ENCODE assay signal across 8 mouse cellular contexts in the genomic region with DNA sequence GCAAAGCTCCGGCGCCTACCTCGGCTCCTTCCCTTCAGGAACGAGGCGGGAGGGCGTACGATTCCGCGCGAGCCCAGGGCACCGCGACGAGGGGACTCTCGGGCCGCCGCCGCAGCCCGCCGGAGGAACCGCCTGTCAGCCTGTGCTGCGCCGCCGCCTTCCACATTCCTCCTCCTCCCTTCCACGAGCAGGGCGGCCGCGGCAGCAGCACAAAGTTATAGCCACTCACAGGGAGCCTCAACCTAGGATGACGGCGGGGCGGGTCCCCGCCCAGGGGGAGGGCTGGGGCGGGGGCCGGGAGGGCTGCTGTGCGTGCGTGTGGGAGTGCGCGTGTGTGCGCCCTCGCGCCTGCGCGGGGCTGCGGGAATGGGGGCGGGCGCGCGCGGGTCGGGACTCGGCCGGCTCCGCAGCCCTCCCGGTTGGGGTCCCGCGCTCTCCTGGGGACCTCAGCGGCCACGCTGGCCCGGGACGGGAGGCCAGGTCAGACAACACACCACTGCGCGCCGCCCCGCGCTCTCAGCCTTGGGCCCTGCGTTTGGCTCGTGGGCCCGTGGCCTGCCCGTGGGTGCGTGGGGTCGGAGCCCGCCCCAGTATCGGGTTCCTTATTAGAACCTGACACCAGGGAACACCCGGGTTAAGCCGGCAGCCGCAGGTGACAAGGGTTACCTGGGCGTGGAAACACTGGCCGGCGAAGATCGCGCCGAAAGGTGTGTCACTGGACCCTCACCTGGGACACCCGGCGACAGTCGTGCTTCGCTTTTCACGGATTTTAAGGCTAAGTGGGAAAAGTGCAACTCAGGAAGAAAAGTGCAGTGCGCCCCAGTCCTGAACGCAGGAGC. TPM values are rescaled to one million over a fixed set of nuclear protein-coding genes. Genes with fewer than 3 reads are reported as not detected.
DNase-seq lines count a peak whose midpoint lies in the region; ATAC-seq lines count a peak whose summit lies in the region.

A gene (minus strand): TSS at position 249 of the 839 bp plus-strand sequence.

- peak within 1 kb of the TSS; percentile 97 for H3K27ac ChIP-seq in hindbrain, embryonic 12.5 days

- H3K4me3 ChIP-seq in hindbrain, embryonic 12.5 days = peak within 1 kb of the TSS; percentile 73

- peaks cover 25% of the 10 kb centered on the region for H3K4me1 ChIP-seq in hindbrain, embryonic 12.5 days

- H3K4me2 ChIP-seq in hindbrain, embryonic 12.5 days (replicated peaks) = peak within 1 kb of the TSS; percentile 98

- ATAC-seq in hindbrain, embryonic 12.5 days (ENCODE audit: low FRiP score) = peak; percentile 69

- peak within 1 kb of the TSS; percentile 70 for H3K9ac ChIP-seq in hindbrain, embryonic 12.5 days

- no peaks in the 10 kb centered on the region for H3K9me3 ChIP-seq in hindbrain, embryonic 12.5 days (replicated peaks)

- DNase-seq in Muller cell, postnatal 12 days (ENCODE audit: inconsistent ontology term) = peak; percentile 99
- DNase-seq in cerebellum, postnatal 14 days = peak; percentile 86 to 92
- DNase-seq in frontal cortex, postnatal 14 days (ENCODE audit: low spot score in 2 of 2) = peak; percentile 81 to 82
- DNase-seq in layer of hippocampus, postnatal 14 days (ENCODE audit: low spot score in 2 of 2) = peak; percentile 85 to 90
- peak; percentile 91 for DNase-seq in lung, postnatal 10 days
- DNase-seq in ovary, postnatal 36 days (ENCODE audit: low spot score) = peak; percentile 89
- DNase-seq in thymus, postnatal 14 days = peak; percentile 92

- under 1% methylated on average over 83 of the region's 88 CpGs for WGBS in hindbrain, embryonic 12.5 days

- H3K27me3 ChIP-seq in hindbrain, embryonic 12.5 days = peaks cover 33% of the 10 kb centered on the region

- no peaks in the 10 kb centered on the region for H3K36me3 ChIP-seq in hindbrain, embryonic 12.5 days

RNA-seq across cellular contexts. Expression of the gene that starts here (rescaled TPM):
- polyA plus RNA-seq in hindbrain, embryonic 12.5 days (2016; fragmentation: Nextera tagmentation; extraction: Ambion mirVana) = 4.2 and 5.0 TPM in 2 replicates
- 10 to 100 TPM; 40.1 to 41.1 TPM for total RNA-seq in layer of hippocampus, postnatal 14 days (2021)

Comparison
In these comparisons a context has a peak if more than half of its experiments do, and no peak if none do; other contexts are left out.
1. Peak in every context shown above with its lines: DNase-seq, ATAC-seq, H3K4me3 ChIP-seq and H3K27ac ChIP-seq.